Mouse (Mus musculus) olfactory bulb, adult 2 months (tissue): ENCODE data around the gene Tspan9. TPM values are rescaled to one million over a fixed set of nuclear protein-coding genes. Genes with fewer than 3 reads are reported as not detected.

Source experiments
- H3K27ac ChIP-seq: fragments of 200-500 bp; 2 replicates; pipeline ENCODE4 v1.5.1; 2012; ENCODE audit warnings: low read depth, low read length; ENCODE audit not compliant: insufficient read depth
- H3K4me1 ChIP-seq: fragments of 200-500 bp; 2 replicates; pipeline ENCODE4 v1.6.1; 2012; ENCODE audit warnings: low read length; ENCODE audit not compliant: control insufficient read depth, insufficient read depth
- H3K4me3 ChIP-seq: fragments of 200-500 bp; 2 replicates; pipeline ENCODE4 v1.5.1; 2012; ENCODE audit warnings: mild to moderate bottlenecking, low read depth, low read length, moderate library complexity; ENCODE audit not compliant: insufficient read depth
- CTCF ChIP-seq: fragments of 200-500 bp; IDR thresholded peaks from 2 replicates; pipeline ENCODE4 v1.5.1; 2012; ENCODE audit warnings: low read depth, mild to moderate bottlenecking, low read length, moderate library complexity; ENCODE audit not compliant: insufficient read depth
- POLR2A ChIP-seq: fragments of 200-500 bp; IDR thresholded peaks from 2 replicates; pipeline ENCODE4 v1.6.1; 2012; ENCODE audit warnings: mild to moderate bottlenecking, low read depth, low read length, moderate library complexity; ENCODE audit not compliant: insufficient read depth
- WGBS: fragments of 180-500 bp; shearing (Covaris S2); methylation state at CpG from one replicate; pipeline ENCODE4 v1.1.7; 2018; 5-methylcytosine and 5-hydroxymethylcytosine counted together
- polyA plus RNA-seq: library from polyadenylated mRNA; stranded (reverse); fragments of >200 nt; gene quantifications from 2 replicates; pipeline ENCODE4 v1.2.4, GENCODE M21; 2012; ENCODE audit warnings: low replicate concordance; ENCODE audit not compliant: missing spikeins, insufficient read depth, insufficient read length

The Tspan9 gene
- polyA plus RNA-seq, 1 experiment: not detected

DNA sequence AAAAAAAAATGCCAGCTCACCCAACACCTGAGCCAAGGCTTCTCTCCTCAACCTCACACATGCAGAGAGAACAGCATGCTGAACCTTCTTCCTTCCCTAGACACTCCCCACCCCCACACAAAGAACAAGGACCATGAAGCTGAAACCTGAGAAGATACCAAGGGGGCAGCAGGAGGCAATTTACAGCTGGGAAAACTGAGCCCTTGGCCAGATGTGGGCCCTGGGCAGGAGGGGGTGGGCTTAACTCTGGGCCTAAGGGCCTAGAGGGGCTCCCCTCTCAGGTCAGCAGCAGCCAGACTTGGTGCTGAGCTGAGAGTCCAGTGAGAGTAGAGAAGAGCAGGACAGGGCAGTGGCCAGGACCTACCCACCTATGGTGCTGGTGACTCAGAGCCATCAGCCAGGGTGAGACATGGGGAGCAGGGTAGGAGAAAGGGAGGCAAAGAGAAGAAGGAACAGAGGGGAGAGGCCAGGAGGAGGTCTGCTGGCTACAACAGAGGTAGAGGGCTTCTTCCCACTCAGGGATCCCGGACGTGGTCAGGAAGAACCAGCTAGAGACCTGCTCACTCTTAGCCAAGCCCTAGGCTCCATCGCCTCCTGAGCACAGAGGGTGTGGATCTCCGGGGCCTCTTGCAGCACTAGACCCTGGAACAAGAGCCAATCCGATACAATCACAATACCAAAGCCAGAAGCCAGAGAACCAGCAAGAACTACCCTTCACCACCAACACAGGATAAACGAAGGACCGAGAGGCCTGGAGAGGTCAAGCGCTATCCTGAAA, 54.5 kb downstream of the Tspan9 start:
- Histone ChIP-seq H3K4me3 (no peak overlapping the region), H3K27ac (no peak overlapping the region), H3K4me1 (peaks cover 28% of the 10 kb centered on the region)
- TF ChIP-seq POLR2A: no peak
- TF ChIP-seq CTCF: no peak
- 80% methylated on average over 8 of the region's 8 CpGs for WGBS

DNA sequence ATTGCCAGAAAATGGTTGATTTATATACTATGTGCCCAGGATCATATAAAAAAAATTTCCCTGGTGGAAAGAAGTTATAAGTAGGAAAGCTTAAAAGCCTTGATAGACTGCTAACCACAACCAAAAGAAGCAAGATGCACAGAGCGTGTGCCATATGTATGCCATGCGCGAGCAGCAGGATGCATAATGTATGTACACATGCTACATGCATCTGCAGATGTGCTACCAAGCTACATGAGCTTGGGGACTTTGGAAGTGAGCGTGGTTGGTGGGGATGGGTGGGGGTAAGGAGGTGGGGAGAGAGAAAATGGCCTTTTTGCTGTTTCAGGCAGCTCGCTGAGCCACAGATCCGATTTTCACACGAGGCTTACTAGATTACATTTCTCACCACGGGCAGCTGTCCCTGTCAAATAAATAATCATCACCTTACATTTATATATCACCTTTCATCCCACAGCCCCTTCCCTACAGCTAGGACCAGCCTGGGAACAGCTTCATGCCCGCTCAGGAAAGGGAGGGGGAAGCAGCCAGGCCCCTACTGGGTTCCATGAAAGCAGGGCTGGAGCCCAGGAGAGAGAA, 57.8 kb downstream of the Tspan9 start:
- H3K4me3 ChIP-seq: no peak overlapping the region
- TF ChIP-seq POLR2A (no peak), CTCF (no peak)
- WGBS: 87% methylated on average over 9 of the region's 9 CpGs
- peaks cover 20% of the 10 kb centered on the region for H3K4me1 ChIP-seq
- H3K27ac ChIP-seq: no peak overlapping the region

- Histone ChIP-seq H3K27ac (no peak overlapping the region), H3K4me3 (no peak overlapping the region), H3K4me1 (peaks cover 4% of the 10 kb centered on the region)
- WGBS: 73% methylated on average over 11 of the region's 11 CpGs
- TF ChIP-seq POLR2A (no peak), CTCF (no peak)
Measured at GRCm38 (mm10) chr6:128083305-128083704, 60.1 kb downstream of the Tspan9 start.

DNA sequence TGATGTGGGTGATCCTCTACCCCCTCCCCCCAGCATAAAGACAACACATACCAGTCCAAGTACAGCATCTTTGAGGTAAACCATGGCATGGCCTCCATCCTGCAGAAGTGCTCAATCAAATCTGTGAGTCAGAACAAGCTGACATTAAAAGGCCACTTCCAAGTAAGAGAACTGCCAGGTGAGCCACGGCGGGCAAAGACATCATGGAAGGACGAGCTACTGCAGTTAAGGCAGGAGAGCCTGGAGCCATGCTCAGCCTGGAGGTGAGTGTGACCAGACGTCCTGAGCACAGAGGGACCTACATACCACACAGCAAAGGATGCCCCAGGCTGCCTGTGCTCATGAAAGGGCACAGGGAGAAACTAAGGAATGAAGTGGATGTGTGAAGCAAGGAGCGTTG, 61.6 kb downstream of the Tspan9 start:
- Histone ChIP-seq H3K4me3 (no peak overlapping the region), H3K4me1 (peaks cover 1% of the 10 kb centered on the region; the same call in 1 of the 2 replicates), H3K27ac (no peak overlapping the region)
- WGBS: 97% methylated on average over 5 of the region's 5 CpGs
- TF ChIP-seq CTCF (no peak), POLR2A (no peak)

- WGBS: 94% methylated on average over 8 of the region's 8 CpGs
- no peak overlapping the region for H3K4me3 ChIP-seq
- TF ChIP-seq CTCF (no peak), POLR2A (no peak)
- H3K4me1 ChIP-seq: peaks cover 4% of the 10 kb centered on the region; the same call in 1 of the 2 replicates
- no peak overlapping the region for H3K27ac ChIP-seq
Measured at GRCm38 (mm10) chr6:128081293-128081692, 62.1 kb downstream of the Tspan9 start.

DNA sequence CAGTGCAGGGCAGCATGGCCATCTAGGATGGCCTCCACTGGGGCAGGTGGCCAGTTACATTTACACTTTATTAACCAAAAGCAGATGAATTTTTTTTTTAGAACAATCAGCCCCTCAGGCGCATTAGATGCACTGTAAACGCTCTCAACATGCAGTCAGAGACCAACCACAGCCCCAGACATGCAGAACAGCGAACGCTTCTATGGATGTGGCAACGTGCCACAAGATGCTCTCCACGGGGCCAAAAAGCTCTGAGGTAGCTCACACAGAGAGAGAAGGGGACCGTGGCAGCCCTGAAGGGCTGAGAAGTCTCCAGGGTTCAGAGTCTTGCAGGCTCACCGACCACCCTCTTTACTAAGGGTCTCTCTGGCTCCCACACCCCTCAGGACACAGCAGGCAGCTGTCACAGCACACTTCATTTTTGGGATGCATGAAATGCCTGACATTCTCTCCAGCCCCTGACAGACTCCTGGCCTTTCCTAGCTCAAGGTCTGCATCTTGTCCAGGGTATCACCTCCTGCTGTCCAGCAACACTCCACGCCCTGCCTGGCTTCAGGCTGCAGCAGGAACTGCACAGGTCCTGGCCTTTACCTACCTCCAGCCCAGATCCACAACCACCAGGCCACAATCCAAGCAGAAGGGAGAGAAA, 63.7 kb downstream of the Tspan9 start:
- Histone ChIP-seq H3K4me3 (no peak overlapping the region), H3K4me1 (peaks cover 12% of the 10 kb centered on the region; the same call in 1 of the 2 replicates), H3K27ac (no peak overlapping the region)
- 71% methylated on average over 9 of the region's 9 CpGs for WGBS
- TF ChIP-seq CTCF: no peak
- TF ChIP-seq POLR2A: no peak

- Histone ChIP-seq H3K4me3 (no peak overlapping the region), H3K4me1 (peaks cover 12% of the 10 kb centered on the region; the same call in 1 of the 2 replicates), H3K27ac (no peak overlapping the region)
- TF ChIP-seq CTCF (no peak), POLR2A (no peak)
- WGBS: 83% methylated on average over 4 of the region's 4 CpGs
Measured at GRCm38 (mm10) chr6:128078508-128078907, 64.9 kb downstream of the Tspan9 start.

GRCm38 (mm10) chr6:128076104-128077020, 67.0 kb downstream of the Tspan9 start:
- 84% methylated on average over 21 of the region's 21 CpGs for WGBS
- Histone ChIP-seq H3K4me3 (no peak overlapping the region), H3K27ac (no peak overlapping the region), H3K4me1 (peaks cover 15% of the 10 kb centered on the region)
- TF ChIP-seq POLR2A: no peak
- TF ChIP-seq CTCF: no peak
